Comparison of ENCODE assay signal across 8 mouse cellular contexts in the genomic region with DNA sequence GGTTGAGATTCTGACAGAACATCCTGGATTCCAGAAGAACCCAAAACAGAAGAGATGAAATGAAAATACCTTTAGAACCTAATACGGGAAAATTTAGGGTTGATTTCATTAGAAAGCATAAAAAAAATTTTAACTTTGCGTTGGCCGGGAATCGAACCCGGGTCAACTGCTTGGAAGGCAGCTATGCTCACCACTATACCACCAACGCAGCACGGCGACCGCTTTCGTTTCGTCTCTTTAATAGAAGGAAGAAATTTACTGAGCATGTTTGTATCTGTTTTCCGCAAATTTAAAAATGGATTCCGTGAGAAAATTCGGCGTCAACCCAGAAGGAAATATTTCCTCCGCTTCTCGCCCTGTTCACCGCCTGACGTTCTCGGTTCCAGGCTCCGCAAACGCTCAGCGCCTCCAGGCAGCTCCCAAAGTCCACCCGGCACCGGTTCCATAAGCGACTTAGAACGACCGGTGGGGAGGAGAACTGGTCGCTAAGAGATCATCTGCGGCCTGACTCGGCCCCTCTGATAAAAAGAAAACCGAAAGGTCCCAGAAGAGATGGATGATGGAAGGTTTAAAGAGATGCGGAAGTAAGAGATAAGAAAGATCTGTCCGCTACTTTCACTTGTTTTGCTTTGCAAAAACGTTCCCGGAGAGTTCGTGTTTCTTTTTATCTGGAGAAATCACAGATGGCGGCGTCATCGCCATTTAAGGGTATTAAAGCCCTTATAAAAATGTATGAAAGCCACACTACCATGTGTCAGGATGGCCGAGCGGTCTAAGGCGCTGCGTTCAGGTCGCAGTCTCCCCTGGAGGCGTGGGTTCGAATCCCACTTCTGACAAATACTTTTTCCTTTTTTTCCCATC. TPM values are rescaled to one million over a fixed set of nuclear protein-coding genes. Genes with fewer than 3 reads are reported as not detected.
DNase-seq lines count a peak whose midpoint lies in the region; ATAC-seq lines count a peak whose summit lies in the region.

No protein-coding gene starts in this region.

- H3K27ac ChIP-seq in hindbrain, embryonic 16.5 days (ENCODE audit: low read depth, low read length) = peak overlapping the region; percentile 79

- H3K4me2 ChIP-seq in hindbrain, embryonic 16.5 days (ENCODE audit: low read length) = peak overlapping the region; percentile 49

- under 1% methylated on average over 47 of the region's 47 CpGs for WGBS in hindbrain, embryonic 16.5 days

- H3K4me3 ChIP-seq in hindbrain, embryonic 16.5 days (ENCODE audit: low read length) = peak overlapping the region; percentile 60

- H3K4me1 ChIP-seq in hindbrain, embryonic 16.5 days (ENCODE audit: control insufficient read depth, insufficient read depth, low read depth, low read length) = no peaks in the 10 kb centered on the region; the same call in none of the 2 replicates

- no peaks in the 10 kb centered on the region; the same call in 1 of the 2 replicates for H3K27me3 ChIP-seq in hindbrain, embryonic 16.5 days (replicated peaks; ENCODE audit: control insufficient read depth, insufficient read depth, low read length)

- H3K9ac ChIP-seq in hindbrain, embryonic 16.5 days (ENCODE audit: low read depth, low read length) = peak overlapping the region; percentile 76

- H3K9me3 ChIP-seq in hindbrain, embryonic 16.5 days (ENCODE audit: control insufficient read depth, low read length) = no peaks in the 10 kb centered on the region

- peak; percentile 83 for ATAC-seq in hindbrain, embryonic 16.5 days

- DNase-seq in T-cell, adult 2 months (ENCODE audit: low spot score) = peak; percentile 88
- DNase-seq in cerebellum, postnatal 4 days (ENCODE audit: low spot score in 2 of 2) = peak; percentile 50 to 83
- peak; percentile 82 for DNase-seq in gastrocnemius, adult 18-20 months (ENCODE audit: low spot score)
- peak; percentile 82 to 83 for DNase-seq in left cerebral cortex, adult 18-20 months (ENCODE audit: low spot score in 2 of 2)
- DNase-seq in lung, postnatal 4 days = peak; percentile 67 to 88
- peak; percentile 92 for DNase-seq in retina, postnatal 1 day
- DNase-seq in urinary bladder, adult 18-20 months (ENCODE audit: low spot score in 2 of 2) = peak; percentile 77 to 79

- H3K36me3 ChIP-seq in hindbrain, embryonic 16.5 days (ENCODE audit: control insufficient read depth, insufficient read depth, low read length) = no peaks in the 10 kb centered on the region

RNA-seq across cellular contexts. Expression of gene Fcgr4, which starts 19.4 kb away (rescaled TPM):
- not detected for total RNA-seq in gastrocnemius, adult 18-20 months (2021)
- polyA plus RNA-seq in hindbrain, embryonic 16.5 days (2015; fragmentation: Nextera tagmentation; extraction: Ambion mirVana) = 0.20 and 0.40 TPM in 2 replicates
- not detected for total RNA-seq in left cerebral cortex, adult 18-20 months (2021)

RNA-seq across cellular contexts. Expression of gene Fcgr3, which starts 26.6 kb away (rescaled TPM):
- total RNA-seq in gastrocnemius, adult 18-20 months (2021) = 1 to 10 TPM; 1.8 to 4.4 TPM
- 9.8 and 11.5 TPM in 2 replicates for polyA plus RNA-seq in hindbrain, embryonic 16.5 days (2015; fragmentation: Nextera tagmentation; extraction: Ambion mirVana)
- total RNA-seq in left cerebral cortex, adult 18-20 months (2021) = 10 to 100 TPM; 11.1 to 13.2 TPM

Comparison
In these comparisons a context has a peak if more than half of its experiments do, and no peak if none do; other contexts are left out.
1. Peak in every context shown above with its lines: DNase-seq, ATAC-seq, H3K4me3 ChIP-seq and H3K27ac ChIP-seq.